Mouse (Mus musculus) E14TG2a.4 (cell line): ENCODE measurements at regions not wholly inside any gene's neighbourhood (a gene's known extent, or its start where the extent isn't known, plus 50 kb on each side); places are given as distances from the start of the nearest gene placed in this dataset.

Experiments used
- CTCF ChIP-seq: conservative IDR thresholded peaks from 2 replicates; pipeline ENCODE4 v1.5.1; 2014; ENCODE audit warnings: low read length
- NANOG ChIP-seq: IDR thresholded peaks from 2 replicates; pipeline ENCODE4 v1.6.1; 2014; ENCODE audit warnings: borderline replicate concordance, low read length, mixed read lengths
- POU5F1 ChIP-seq: IDR thresholded peaks from 2 replicates; pipeline ENCODE4 v1.6.1; 2014; ENCODE audit warnings: low read length, borderline replicate concordance

DNA sequence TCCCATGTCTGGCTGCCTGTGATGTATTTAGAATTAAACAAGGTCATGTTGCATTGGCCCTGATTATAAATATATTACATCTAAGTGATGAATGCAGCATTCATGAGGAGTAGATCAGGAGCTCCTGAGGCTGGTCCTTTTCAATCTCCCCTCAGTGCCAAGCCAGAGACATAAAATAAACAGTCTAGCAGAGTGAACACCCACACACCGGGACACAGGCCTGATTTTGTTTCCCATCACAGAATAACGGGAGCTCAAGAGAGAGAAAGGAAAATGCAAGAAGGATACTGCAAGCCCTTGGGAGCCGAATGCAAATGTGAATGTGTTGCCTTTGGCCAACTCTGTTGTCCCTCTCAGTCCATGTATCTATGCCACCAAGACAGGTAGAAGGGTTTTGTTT lies 84.1 kb upstream of the Gm11232 start:
- TF ChIP-seq CTCF (no peak), NANOG (no peak), POU5F1 (no peak)
